Mouse (Mus musculus): ENCODE measurements around the gene Plagl1. TPM values are rescaled to one million over a fixed set of nuclear protein-coding genes. Genes with fewer than 3 reads are reported as not detected.
A peak's percentile ranks its signal among the peaks of the same experiment; 100 is the strongest.

The Plagl1 gene
- total and polyA plus RNA-seq, 2 experiments from 2014 or later, result 20.1 to 39.0 TPM

DNA sequence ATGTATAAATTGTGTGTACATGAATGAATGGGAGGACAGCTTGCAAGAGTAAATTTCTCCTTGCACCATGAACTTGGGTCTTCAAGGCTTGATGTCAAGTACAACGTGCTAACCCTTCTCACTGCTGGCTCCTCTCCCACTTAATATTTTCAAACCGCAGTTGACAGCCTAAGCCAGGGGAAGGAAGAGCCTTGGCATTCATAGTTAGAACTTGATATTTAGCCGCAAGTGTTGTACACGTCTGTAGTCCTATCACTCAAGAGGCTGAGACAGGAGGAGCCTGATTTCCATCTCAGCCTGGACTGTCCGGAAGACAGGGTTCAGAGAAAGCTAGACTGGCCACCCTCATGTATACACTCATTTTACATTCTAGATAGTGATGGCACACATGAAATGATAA is 32.6 kb upstream of the Plagl1 start:
- H3K36me3 ChIP-seq (ENCODE audit: insufficient read depth, low read length), result no peaks in the 10 kb centered on the region
- ATAC-seq (ENCODE audit: low FRiP score) (no peak), DNase-seq (ENCODE audit: low spot score) (no peak)
- H3K27me3 ChIP-seq (ENCODE audit: insufficient read depth, low read length), result no peaks in the 10 kb centered on the region
- H3K4me2 ChIP-seq (ENCODE audit: low read depth, low read length, poor library complexity, severe bottlenecking), result no peak overlapping the region
- no peak overlapping the region for H3K27ac ChIP-seq (ENCODE audit: low read depth, low read length)
- WGBS, result 90% methylated on average over 5 of the region's 5 CpGs
- no peaks in the 10 kb centered on the region for H3K4me1 ChIP-seq (ENCODE audit: insufficient read depth, low read length)
- no peak overlapping the region for H3K4me3 ChIP-seq (ENCODE audit: low read depth, low read length)
- no peaks in the 10 kb centered on the region for H3K9me3 ChIP-seq (ENCODE audit: low read length)
- no peak overlapping the region for H3K9ac ChIP-seq (replicated peaks; ENCODE audit: low read length, poor library complexity, severe bottlenecking)
- TF ChIP-seq CTCF (IDR thresholded peaks at IDR 0.05), result no peak

DNA sequence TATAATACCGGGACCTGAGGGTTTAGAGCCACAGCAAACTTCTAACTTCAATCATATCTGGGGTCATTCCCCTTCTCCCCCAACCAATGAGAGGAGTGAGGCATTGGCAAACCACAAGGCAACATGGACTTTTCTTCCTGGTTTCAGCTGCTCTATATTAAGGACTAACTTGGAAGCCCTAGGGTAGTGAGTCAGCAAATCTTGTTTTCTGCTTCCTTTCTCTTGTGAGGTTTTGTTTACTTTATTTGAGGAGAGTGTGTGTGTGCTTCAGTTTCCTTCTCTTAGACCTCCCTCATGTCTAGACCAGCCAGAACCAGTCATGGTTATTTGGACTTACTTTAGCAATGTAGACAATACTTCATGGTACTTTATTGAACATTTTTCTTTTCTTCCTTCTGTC is 32.1 kb upstream of the Plagl1 start:
- Histone ChIP-seq H3K27me3 (ENCODE audit: insufficient read depth, low read length) (no peaks in the 10 kb centered on the region), H3K9me3 (ENCODE audit: low read length) (no peaks in the 10 kb centered on the region), H3K4me1 (ENCODE audit: insufficient read depth, low read length) (no peaks in the 10 kb centered on the region), H3K4me3 (ENCODE audit: low read depth, low read length) (no peak overlapping the region), H3K4me2 (ENCODE audit: low read depth, low read length, poor library complexity, severe bottlenecking) (no peak overlapping the region), H3K9ac (replicated peaks; ENCODE audit: low read length, poor library complexity, severe bottlenecking) (no peak overlapping the region), H3K27ac (ENCODE audit: low read depth, low read length) (no peak overlapping the region), H3K36me3 (ENCODE audit: insufficient read depth, low read length) (no peaks in the 10 kb centered on the region)
- 90% methylated on average over 1 of the region's 1 CpGs for WGBS
- no peak for DNase-seq (ENCODE audit: low spot score)
- no peak for ATAC-seq (ENCODE audit: low FRiP score)
- no peak for TF ChIP-seq CTCF (IDR thresholded peaks at IDR 0.05)

DNA sequence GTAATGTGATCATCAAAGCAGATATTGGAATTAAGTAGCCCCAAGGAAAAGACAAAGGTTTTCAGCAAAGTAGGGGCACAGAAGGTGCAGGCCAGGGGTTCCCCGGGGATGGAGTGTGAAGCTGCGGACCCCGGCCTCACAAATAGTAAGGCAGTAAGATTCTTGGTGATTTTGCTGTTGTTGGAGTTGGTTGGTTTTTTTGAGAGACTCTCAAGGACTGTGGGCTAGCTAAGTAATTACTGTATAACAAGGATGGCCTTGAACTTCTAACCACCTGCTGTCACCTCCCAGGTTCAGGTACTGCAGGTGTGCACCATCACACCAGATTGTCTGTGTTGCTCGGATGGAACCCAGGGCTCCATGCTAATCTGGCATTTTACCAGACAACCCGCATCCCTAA is 30.9 kb upstream of the Plagl1 start:
- TF ChIP-seq CTCF (IDR thresholded peaks at IDR 0.05), result no peak
- Histone ChIP-seq H3K27ac (ENCODE audit: low read depth, low read length) (no peak overlapping the region), H3K36me3 (ENCODE audit: insufficient read depth, low read length) (no peaks in the 10 kb centered on the region), H3K9me3 (ENCODE audit: low read length) (no peaks in the 10 kb centered on the region), H3K4me3 (ENCODE audit: low read depth, low read length) (no peak overlapping the region), H3K27me3 (ENCODE audit: insufficient read depth, low read length) (no peaks in the 10 kb centered on the region), H3K4me2 (ENCODE audit: low read depth, low read length, poor library complexity, severe bottlenecking) (no peak overlapping the region), H3K4me1 (ENCODE audit: insufficient read depth, low read length) (no peaks in the 10 kb centered on the region), H3K9ac (replicated peaks; ENCODE audit: low read length, poor library complexity, severe bottlenecking) (no peak overlapping the region)
- 89% methylated on average over 5 of the region's 5 CpGs for WGBS
- no peak for ATAC-seq (ENCODE audit: low FRiP score)
- no peak for DNase-seq (ENCODE audit: low spot score)

DNA sequence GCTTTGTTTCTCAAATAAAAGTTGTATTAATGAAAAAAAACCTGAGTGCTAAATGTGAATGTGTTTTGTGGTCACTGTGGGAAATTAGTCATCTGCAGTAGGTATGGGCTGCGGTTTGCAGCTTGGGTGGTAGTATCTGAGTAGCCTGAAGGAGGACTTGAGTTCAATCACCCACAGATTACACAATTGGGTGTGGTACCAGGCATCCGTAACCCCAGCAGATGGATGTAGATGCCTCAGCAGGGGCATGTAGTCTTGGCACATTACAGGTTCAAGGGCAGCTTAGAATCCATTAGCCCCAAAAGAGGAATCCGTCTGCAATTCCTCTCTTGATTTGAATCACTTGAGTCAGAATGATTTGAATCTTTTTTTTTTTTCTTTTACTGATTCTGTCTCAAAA is 25.0 kb upstream of the Plagl1 start:
- no peak overlapping the region for H3K27ac ChIP-seq (ENCODE audit: low read depth, low read length)
- H3K36me3 ChIP-seq (ENCODE audit: insufficient read depth, low read length), result no peaks in the 10 kb centered on the region
- H3K9ac ChIP-seq (replicated peaks; ENCODE audit: low read length, poor library complexity, severe bottlenecking), result no peak overlapping the region
- H3K27me3 ChIP-seq (ENCODE audit: insufficient read depth, low read length), result no peaks in the 10 kb centered on the region
- 83% methylated on average over 3 of the region's 3 CpGs for WGBS
- no peaks in the 10 kb centered on the region for H3K4me1 ChIP-seq (ENCODE audit: insufficient read depth, low read length)
- TF ChIP-seq CTCF (IDR thresholded peaks at IDR 0.05), result no peak
- H3K9me3 ChIP-seq (ENCODE audit: low read length), result no peaks in the 10 kb centered on the region
- DNase-seq (ENCODE audit: low spot score) (no peak), ATAC-seq (ENCODE audit: low FRiP score) (no peak)
- no peak overlapping the region for H3K4me2 ChIP-seq (ENCODE audit: low read depth, low read length, poor library complexity, severe bottlenecking)
- H3K4me3 ChIP-seq (ENCODE audit: low read depth, low read length), result no peak overlapping the region

DNA sequence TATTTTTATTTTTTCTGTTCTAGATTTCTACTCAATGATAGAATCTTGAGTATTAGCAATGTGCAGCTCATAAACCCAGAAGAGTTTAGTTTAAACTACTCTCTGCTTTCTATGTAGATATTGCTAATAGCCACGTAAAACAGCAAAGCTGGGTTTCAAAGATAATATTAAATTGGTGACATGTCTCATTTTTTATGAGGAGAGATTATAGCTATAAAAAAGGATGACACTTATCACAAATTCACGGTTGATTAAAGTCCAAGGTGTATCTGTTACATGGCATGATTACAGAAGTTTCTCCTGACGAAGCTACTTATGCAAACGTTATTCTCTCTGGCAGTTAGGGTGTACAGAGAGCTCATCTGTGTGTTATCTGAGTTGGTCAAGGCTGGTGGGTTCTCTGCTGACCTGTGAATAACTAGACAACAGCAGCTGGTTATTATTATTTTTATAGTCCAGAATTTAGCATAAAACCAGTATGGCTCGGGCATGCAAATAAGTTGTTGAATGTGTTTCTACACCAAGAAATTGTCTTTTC is 20.6 kb upstream of the Plagl1 start:
- H3K9ac ChIP-seq (replicated peaks; ENCODE audit: low read length, poor library complexity, severe bottlenecking), result no peak overlapping the region
- no peak overlapping the region for H3K4me2 ChIP-seq (ENCODE audit: low read depth, low read length, poor library complexity, severe bottlenecking)
- no peaks in the 10 kb centered on the region for H3K4me1 ChIP-seq (ENCODE audit: insufficient read depth, low read length)
- H3K27me3 ChIP-seq (ENCODE audit: insufficient read depth, low read length), result no peaks in the 10 kb centered on the region
- TF ChIP-seq CTCF (IDR thresholded peaks at IDR 0.05), result no peak
- no peaks in the 10 kb centered on the region for H3K36me3 ChIP-seq (ENCODE audit: insufficient read depth, low read length)
- H3K4me3 ChIP-seq (ENCODE audit: low read depth, low read length), result no peak overlapping the region
- ATAC-seq (ENCODE audit: low FRiP score), result no peak
- no peak overlapping the region for H3K27ac ChIP-seq (ENCODE audit: low read depth, low read length)
- no peaks in the 10 kb centered on the region for H3K9me3 ChIP-seq (ENCODE audit: low read length)
- no peak for DNase-seq (ENCODE audit: low spot score)
- WGBS, result 84% methylated on average over 5 of the region's 5 CpGs

DNA sequence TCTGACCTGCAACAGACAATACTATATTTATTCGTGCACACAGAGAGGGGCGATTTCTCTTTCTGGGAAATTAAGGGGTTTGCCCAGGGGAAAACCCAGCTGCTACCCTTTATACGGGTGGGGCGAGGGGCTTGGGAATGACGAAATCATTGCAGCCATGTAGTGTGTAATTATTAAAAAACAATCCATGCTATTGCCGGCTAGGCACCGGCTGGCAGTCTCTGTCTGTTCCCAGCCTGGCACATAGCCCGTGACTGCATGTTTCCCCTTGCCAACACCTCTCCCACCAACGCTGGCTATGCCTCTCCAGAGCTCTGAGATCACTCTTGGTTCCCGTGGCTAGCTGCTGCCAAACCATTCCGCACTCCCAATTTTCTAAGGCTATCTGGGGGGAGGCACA is 15.6 kb upstream of the Plagl1 start:
- Histone ChIP-seq H3K4me3 (ENCODE audit: low read depth, low read length) (no peak overlapping the region), H3K27ac (ENCODE audit: low read depth, low read length) (no peak overlapping the region), H3K36me3 (ENCODE audit: insufficient read depth, low read length) (no peaks in the 10 kb centered on the region), H3K4me2 (ENCODE audit: low read depth, low read length, poor library complexity, severe bottlenecking) (no peak overlapping the region), H3K9me3 (ENCODE audit: low read length) (no peaks in the 10 kb centered on the region), H3K9ac (replicated peaks; ENCODE audit: low read length, poor library complexity, severe bottlenecking) (no peak overlapping the region), H3K4me1 (ENCODE audit: insufficient read depth, low read length) (no peaks in the 10 kb centered on the region), H3K27me3 (ENCODE audit: insufficient read depth, low read length) (no peaks in the 10 kb centered on the region)
- WGBS, result 86% methylated on average over 11 of the region's 11 CpGs
- no peak for TF ChIP-seq CTCF (IDR thresholded peaks at IDR 0.05)
- DNase-seq (ENCODE audit: low spot score), result peak; percentile 64
- ATAC-seq (ENCODE audit: low FRiP score), result no peak
